Mouse (Mus musculus): Measurements from ENCODE around the gene Bloc1s4. TPM values are rescaled to one million over a fixed set of nuclear protein-coding genes. Genes with fewer than 3 reads are reported as not detected.

The Bloc1s4 gene
- total RNA-seq (2023): 10 to 100 TPM; 15.8 to 18.6 TPM

DNA sequence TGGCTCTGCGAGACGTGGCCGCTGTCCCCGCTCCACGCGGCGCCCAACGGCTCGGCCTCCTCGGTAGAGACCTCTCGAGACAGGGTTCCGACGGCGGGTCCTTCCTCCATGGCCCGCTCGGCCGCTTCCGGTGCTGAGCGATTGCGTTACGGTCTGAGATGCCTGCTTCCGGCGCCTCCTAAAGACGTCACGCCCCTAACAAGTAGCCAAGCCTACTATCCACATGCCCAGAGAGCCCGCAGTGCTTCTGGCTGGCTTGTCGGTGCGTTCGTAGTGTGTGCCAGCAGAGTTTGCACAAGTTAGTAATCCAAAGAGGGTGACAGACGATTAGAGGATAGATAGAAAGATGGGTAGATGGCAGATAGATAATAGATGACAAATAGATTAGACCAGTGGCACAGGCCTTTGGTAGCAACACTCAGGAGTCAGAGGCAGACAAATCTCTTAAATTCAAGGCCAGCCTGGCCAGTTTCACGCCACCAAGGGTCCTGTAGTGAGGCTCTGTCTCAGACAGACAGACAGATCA, at the start of gene Bloc1s4:
Gene Bloc1s4 (minus strand): TSS at position 115 of the 526 bp plus-strand sequence.

DNA sequence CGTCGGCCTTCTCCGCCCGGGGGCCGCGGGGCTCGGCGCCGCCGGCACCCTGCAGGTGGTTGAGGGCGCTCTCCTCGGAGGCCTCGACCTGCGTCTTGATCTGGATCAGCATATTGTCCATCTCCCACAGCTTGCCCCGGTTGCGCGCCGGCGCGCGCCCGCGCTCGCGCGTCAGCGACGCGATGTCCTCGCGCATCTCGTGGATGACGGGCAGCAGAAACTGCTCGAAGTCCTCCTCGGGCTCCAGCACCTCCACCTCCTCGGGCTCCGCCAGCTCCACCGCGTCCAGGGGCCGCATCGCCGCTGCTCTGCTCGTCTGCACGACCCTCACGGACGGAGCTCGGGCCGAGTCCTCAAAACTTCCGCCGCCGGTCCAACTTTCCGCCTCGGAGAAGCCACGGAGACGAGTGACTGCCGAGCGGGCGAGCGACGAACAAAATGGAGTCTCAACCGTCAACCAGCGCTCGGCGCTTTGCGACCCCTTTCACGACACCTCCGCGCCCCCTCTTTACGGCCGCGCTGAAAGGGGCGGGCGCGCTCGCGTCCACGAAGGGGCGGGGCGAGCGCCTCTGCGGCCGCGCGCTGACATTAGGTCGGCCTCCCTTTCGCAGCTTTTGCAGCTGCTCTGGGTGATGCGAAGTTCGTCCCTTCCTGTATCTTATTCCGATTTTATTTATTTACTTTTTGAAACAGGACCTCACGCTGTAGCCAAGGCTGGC, 48.0 kb upstream of the Bloc1s4 start, which contains the start of gene Mrfap1:
Gene Mrfap1 (minus strand): TSS at position 477 of the 719 bp plus-strand sequence.

Other genes starting within 250 kb of the Bloc1s4 start
- gene Tbc1d14, start 155.4 kb downstream of the Bloc1s4 start, total RNA-seq (2023): 10 to 100 TPM; 72.4 to 74.3 TPM
- 10 to 100 TPM; 25.8 to 31.7 TPM for gene D5Ertd579e, start 52.6 kb downstream of the Bloc1s4 start, total RNA-seq (2023)
- 100 to 1,000 TPM; 124 to 141 TPM for gene Mrfap1, start 48.1 kb upstream of the Bloc1s4 start, total RNA-seq (2023)
- 10 to 100 TPM; 42.1 to 43.2 TPM for gene Man2b2, start 82.0 kb upstream of the Bloc1s4 start, total RNA-seq (2023)
- not detected for gene Ppp2r2c, start 119.9 kb upstream of the Bloc1s4 start, total RNA-seq (2023)
- 1 to 10 TPM; 4.5 to 5.2 TPM for gene Wfs1, start 240.6 kb upstream of the Bloc1s4 start, total RNA-seq (2023)

All from neutrophil, adult 59 days (primary cell).